Mouse (Mus musculus): Measurements from ENCODE around the gene Ano10. TPM values are rescaled to one million over a fixed set of nuclear protein-coding genes. Genes with fewer than 3 reads are reported as not detected.
"Not testable (repeated sequence)": the region's sequence is repeated elsewhere in the genome, so short reads cannot be mapped to it uniquely, and the experiment has no call there.

Ano10 gene
- polyA plus RNA-seq (2015; fragmentation: Nextera tagmentation; extraction: Ambion mirVana): 16.9 and 18.5 TPM in 2 replicates

GRCm38 (mm10) chr9:122294242-122294881, at the start of gene Ano10:
Gene Ano10 (minus strand): TSS chr9:122294423.
- DNase-seq (ENCODE audit: low spot score): peak; percentile 99

GRCm38 (mm10) chr9:122343399-122343798, 49.2 kb upstream of the Ano10 start:
- DNase-seq (ENCODE audit: low spot score): no peak

GRCm38 (mm10) chr9:122339972-122340371, 45.7 kb upstream of the Ano10 start:
- DNase-seq (ENCODE audit: low spot score): no peak

- DNase-seq (ENCODE audit: low spot score): no peak
Observed at GRCm38 (mm10) chr9:122337510-122337931, 43.3 kb upstream of the Ano10 start.

GRCm38 (mm10) chr9:122336677-122337076, 42.5 kb upstream of the Ano10 start:
- no peak for DNase-seq (ENCODE audit: low spot score)

GRCm38 (mm10) chr9:122328199-122328598, 34.0 kb upstream of the Ano10 start:
- no peak for DNase-seq (ENCODE audit: low spot score)

- DNase-seq (ENCODE audit: low spot score): no peak
Observed at GRCm38 (mm10) chr9:122325996-122326395, 31.8 kb upstream of the Ano10 start.

- DNase-seq (ENCODE audit: low spot score): no peak
Observed at GRCm38 (mm10) chr9:122322356-122322755, 28.1 kb upstream of the Ano10 start.

GRCm38 (mm10) chr9:122320626-122321025, 26.4 kb upstream of the Ano10 start:
- DNase-seq (ENCODE audit: low spot score): no peak

- DNase-seq (ENCODE audit: low spot score): no peak
Observed at GRCm38 (mm10) chr9:122316562-122316961, 22.3 kb upstream of the Ano10 start.

GRCm38 (mm10) chr9:122315501-122315900, 21.3 kb upstream of the Ano10 start:
- DNase-seq (ENCODE audit: low spot score): no peak

- DNase-seq (ENCODE audit: low spot score): no peak
Observed at GRCm38 (mm10) chr9:122314942-122315341, 20.7 kb upstream of the Ano10 start.

- no peak for DNase-seq (ENCODE audit: low spot score)
Observed at GRCm38 (mm10) chr9:122314386-122314785, 20.2 kb upstream of the Ano10 start.

GRCm38 (mm10) chr9:122313128-122313527, 18.9 kb upstream of the Ano10 start:
- DNase-seq (ENCODE audit: low spot score): not testable (repeated sequence)

- no peak for DNase-seq (ENCODE audit: low spot score)
Observed at GRCm38 (mm10) chr9:122312296-122312990, 18.2 kb upstream of the Ano10 start.

- no peak for DNase-seq (ENCODE audit: low spot score)
Observed at GRCm38 (mm10) chr9:122311051-122311760, 17.0 kb upstream of the Ano10 start.

- peak; percentile 89 for DNase-seq (ENCODE audit: low spot score)
Observed at GRCm38 (mm10) chr9:122310613-122311049, 16.4 kb upstream of the Ano10 start.

- DNase-seq (ENCODE audit: low spot score): no peak
Observed at GRCm38 (mm10) chr9:122309013-122309980, 15.1 kb upstream of the Ano10 start.

- DNase-seq (ENCODE audit: low spot score): no peak
Observed at GRCm38 (mm10) chr9:122305302-122305701, 11.1 kb upstream of the Ano10 start.

GRCm38 (mm10) chr9:122296169-122296568, 1.9 kb upstream of the Ano10 start:
- DNase-seq (ENCODE audit: low spot score): no peak

GRCm38 (mm10) chr9:122295396-122295795, 1.2 kb upstream of the Ano10 start:
- no peak for DNase-seq (ENCODE audit: low spot score)

Data from thymus, postnatal 0 days (tissue).